Mouse (Mus musculus): Measurements from ENCODE around the gene Bud23. TPM values are rescaled to one million over a fixed set of nuclear protein-coding genes. Genes with fewer than 3 reads are reported as not detected.

The Bud23 gene
- 122 TPM for polyA plus RNA-seq (2017; shearing (Covaris generic))

DNA sequence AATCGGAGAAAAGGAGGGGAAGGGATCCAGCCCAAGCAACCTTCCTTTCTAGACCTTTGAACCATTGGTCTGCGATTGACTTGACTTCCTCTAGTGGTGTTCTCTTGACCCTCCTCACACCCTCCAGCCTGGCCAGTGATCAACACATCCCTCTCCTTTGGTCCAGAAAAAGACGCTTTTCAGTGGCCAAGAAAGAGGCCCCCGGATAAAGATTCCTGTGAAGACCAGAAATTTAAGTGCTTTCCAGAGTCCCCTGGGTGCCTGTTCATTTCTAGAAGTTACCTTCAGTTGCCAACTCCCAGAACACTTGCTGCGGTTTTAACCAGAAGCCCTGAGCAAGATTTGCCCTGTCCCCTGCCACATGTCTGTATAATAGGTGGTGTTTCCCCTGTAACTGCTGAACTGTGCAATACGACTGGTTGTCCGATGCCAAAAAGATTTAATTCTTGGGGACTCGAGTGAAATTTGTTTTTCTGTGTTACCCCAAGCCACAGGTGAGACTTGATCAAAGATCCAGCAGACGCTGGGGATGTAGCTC, at the start of gene Bud23:
Bud23 (minus strand) TSS at position 51 of the 538 bp plus-strand sequence.

DNA sequence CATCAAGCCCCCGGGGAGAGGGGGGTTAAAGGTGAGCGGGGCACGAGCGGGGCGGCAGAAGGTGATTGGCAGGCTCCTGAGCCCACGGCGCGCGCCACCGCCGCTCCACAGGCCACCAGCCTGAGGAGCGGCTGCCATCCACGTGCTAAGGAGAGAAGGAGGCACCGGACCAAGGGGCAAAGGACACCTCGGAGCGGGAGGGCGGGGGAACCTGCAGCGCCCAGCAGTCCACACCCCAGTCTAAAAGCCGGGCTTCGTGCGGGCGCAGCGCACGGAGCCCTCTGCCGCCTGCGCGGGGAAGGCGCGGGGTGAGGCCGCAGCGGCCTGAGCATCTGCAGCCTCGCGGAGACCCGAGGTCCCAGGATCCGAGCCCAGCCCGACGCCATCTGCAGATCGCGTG, 24.9 kb upstream of the Bud23 start, which contains the start of gene Mlxipl:
Mlxipl (plus strand) TSS at position 238 of the 400 bp plus-strand sequence.

DNA sequence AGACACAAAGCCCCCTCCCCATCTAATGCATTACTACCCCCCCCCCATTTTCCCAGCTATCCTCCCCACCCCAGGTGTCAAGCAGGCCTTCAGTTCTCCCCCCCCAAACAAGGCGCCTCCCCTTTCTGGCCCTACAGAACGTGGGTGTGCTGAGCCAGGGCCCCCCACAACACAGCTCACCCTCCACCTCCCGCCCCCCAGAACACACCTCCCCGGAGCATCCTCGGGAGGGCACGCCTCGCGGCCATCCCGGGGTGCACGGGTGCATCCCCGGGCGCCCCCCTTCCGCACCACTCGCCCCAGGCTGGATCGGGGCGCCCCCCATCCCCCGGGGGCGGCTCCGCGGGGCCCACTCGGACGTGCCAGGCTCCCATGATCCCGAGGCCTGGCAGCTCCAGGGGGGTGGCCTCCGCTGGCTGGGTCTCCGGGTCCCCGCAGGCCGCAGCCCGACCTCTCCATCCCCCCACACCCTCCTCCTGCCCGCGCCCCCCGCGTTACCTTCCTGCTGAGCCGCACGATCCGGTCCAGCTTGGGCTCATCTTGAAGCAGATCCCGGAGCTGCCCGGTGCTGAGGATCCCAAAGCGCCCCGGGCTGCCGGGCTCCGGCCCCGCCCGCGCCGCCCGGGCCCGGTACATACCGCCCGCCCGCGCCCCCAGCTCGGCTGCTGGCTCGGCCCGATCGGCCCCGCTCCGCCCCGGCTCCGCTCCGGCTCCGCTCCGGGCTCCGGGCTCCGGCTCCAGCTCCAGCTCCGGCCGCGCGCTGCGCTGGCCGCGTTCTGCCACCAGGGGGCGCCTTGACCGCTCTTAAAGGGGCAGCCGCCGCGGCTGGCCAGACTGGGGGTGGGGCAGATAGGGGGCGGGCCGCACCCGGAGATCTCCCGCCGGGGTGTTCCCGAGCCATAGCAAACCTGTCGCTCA, 13.1 kb upstream of the Bud23 start, which contains the start of gene Vps37d:
Vps37d (minus strand) TSS at position 703 of the 918 bp plus-strand sequence.

DNA sequence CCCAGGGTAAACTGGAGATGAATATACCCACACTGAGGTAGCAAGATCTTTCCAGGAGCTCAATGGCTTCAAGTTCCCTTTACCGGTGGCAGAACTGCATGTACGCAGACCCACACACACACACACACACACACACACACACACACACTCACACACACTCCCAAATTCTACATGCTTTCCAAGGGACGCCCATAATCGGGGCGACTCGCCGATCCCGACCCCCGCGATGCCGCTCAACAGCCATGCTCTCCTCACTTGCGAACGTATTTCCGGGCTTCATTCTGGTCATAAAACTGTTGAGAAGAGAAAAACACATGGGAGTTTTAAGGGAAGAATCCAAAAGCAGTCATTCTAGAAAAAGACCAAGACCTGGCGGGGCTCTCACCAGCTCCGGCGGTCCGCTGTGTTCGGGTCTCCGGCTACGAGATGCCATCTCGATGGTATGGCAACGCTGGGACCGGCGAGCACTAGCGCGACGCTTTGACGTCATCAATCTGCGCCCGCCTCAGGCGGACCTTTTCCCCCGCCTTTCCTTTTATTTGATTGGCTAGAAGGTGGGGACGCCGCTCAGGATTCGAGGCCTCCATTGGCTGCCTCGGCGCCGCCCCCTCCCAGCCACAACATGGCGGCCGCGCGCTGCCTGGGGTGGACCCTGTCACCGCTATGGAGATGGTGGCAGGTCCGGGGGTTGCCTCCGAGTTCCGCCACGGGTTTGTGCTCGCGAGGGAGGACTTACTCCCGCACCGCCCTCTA, 954 bp downstream of the Bud23 start, which contains the start of gene Dnajc30:
Dnajc30 (plus strand) TSS at position 574 of the 753 bp plus-strand sequence.

DNA sequence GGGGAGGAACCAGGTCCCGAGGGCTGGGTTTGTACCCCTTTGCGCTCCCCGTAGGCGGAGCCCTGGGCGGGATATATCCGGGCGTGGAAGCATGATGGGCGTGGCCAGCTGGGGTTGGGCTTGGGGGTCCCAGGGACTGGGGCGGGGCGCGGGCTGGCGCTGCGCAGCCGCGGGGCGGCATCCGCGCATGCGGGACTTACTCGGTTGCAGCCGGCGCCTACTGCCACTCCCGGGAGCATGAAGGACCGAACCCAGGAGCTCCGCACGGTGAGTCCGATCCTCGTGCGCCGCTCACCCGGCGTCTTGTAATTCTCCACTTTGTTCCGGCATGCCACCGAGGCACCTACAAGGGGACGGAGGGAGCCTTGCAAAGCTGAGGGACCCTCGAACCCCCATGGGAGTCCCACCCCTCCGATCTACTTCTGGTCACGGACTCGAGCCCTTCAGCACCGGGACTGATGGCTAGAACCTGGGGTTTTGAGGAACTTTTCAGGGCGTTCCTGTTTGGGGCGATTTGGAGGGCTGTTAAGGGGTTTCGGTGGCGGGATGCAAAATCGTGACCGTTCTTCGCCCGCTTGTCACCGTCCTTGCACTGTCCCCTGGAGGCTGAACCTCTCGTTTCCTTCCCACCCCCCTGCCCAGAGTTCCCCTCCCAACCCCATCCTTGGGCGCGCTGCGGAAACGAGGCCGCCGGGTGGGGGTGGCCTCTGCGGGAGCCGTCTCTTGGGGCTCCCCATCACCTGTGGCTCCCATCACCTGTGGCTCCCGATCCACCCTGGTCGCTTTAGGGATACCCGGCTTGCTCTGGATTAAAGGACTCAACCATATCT, 41.2 kb downstream of the Bud23 start, which contains the start of gene Stx1a:
Stx1a (plus strand) TSS at position 139 of the 830 bp plus-strand sequence.

DNA sequence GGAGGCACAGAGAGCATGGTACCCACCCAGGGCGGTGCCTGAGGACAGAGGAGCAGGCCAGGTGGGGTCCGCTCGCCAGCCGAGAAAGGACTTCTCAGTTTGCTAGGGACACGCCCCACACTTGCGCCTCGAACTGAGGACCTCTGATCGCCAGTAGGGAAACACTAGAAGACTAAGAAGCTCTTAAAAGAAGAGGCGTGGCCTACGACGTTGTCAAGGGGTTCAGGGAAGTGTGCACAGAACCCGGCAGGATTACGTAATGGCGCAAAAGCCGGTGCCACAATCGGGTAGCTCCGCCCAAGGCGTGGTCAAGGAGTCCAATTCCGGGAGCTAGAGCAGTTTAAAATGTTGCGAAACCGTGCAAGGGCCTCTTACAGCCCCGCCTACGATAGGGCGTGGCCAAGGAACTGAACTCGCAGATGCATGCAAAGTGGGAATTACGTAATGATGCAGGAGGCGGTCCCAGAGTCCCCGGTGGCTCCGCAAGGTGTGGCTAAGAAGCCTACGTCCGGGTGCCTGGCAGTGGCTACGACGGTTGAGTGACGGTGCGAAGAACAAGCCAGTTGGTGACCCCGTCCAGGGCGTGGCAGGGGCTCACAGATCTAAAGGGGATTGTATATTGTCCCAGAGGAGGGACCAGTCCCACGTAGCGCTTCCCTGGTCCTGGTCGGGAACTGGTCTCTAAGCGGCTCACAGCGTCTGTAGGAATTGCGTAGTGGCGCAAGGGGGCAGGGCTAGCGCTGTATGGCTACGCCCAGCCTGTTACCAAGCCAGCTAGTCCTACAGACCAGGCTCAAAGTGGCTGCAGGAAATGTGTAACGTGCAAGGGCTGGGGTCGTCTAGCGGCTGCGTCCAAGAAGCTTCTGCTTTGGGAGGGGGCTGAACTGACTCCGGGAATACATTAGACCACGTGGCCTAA, 55.8 kb downstream of the Bud23 start, which contains the start of gene Abhd11:
Abhd11 (plus strand) TSS at position 482 of the 919 bp plus-strand sequence.

Other genes with a start within 250 kb of the Bud23 start
- gene Tmem270, start 158.2 kb downstream of the Bud23 start, polyA plus RNA-seq (2017; shearing (Covaris generic)) = not detected
- gene Cldn13, start 149.4 kb downstream of the Bud23 start, polyA plus RNA-seq (2017; shearing (Covaris generic)) = 1.4 TPM
- gene Mettl27, start 132.6 kb downstream of the Bud23 start, polyA plus RNA-seq (2017; shearing (Covaris generic)) = 8.9 TPM
- gene Cldn4, start 118.0 kb downstream of the Bud23 start, polyA plus RNA-seq (2017; shearing (Covaris generic)) = 0.20 TPM
- gene Cldn3, start 78.7 kb downstream of the Bud23 start, polyA plus RNA-seq (2017; shearing (Covaris generic)) = not detected
- gene Abhd11, start 55.8 kb downstream of the Bud23 start, polyA plus RNA-seq (2017; shearing (Covaris generic)) = 64.1 TPM
- 15.9 TPM for gene Stx1a, start 41.5 kb downstream of the Bud23 start, polyA plus RNA-seq (2017; shearing (Covaris generic))
- gene Dnajc30, start 757 bp downstream of the Bud23 start, polyA plus RNA-seq (2017; shearing (Covaris generic)) = 20.2 TPM
- gene Vps37d, start 13.3 kb upstream of the Bud23 start, polyA plus RNA-seq (2017; shearing (Covaris generic)) = not detected
- 0.07 TPM for gene Mlxipl, start 24.9 kb upstream of the Bud23 start, polyA plus RNA-seq (2017; shearing (Covaris generic))
- 21.0 TPM for gene Tbl2, start 84.7 kb upstream of the Bud23 start, polyA plus RNA-seq (2017; shearing (Covaris generic))
- gene Bcl7b, start 103.3 kb upstream of the Bud23 start, polyA plus RNA-seq (2017; shearing (Covaris generic)) = 71.8 TPM
- gene Baz1b, start 122.3 kb upstream of the Bud23 start, polyA plus RNA-seq (2017; shearing (Covaris generic)) = 18.4 TPM
- not detected for gene Fzd9, start 186.3 kb upstream of the Bud23 start, polyA plus RNA-seq (2017; shearing (Covaris generic))

All from activated CD4-positive, CD25-positive, alpha-beta regulatory T cell, adult 9 weeks (primary cell).